Mouse (Mus musculus) liver, adult (tissue): ENCODE results near the gene Mrpl52.

ENCODE experiments used
- GATA4 ChIP-seq: IDR thresholded peaks from 2 replicates; pipeline ENCODE4 v1.6.1; 2014; ENCODE audit warnings: mild to moderate bottlenecking, low read length; ENCODE audit not compliant: insufficient replicate concordance

The Mrpl52 gene

GRCm38 (mm10) chr14:54474744-54475143, 48.0 kb downstream of the Mrpl52 start:
- no peak for TF ChIP-seq GATA4

GRCm38 (mm10) chr14:54475941-54476844, 49.5 kb downstream of the Mrpl52 start, which contains the start of gene Rem2:
Gene Rem2, plus strand, starts transcription at chr14:54476100.
- no peak for TF ChIP-seq GATA4

- TF ChIP-seq GATA4: no peak
These were observed 50.6 kb downstream of the Mrpl52 start for GRCm38 (mm10) chr14:54477172-54477909.
